Mouse (Mus musculus) mouse embryonic stem cell (cell line): ENCODE results near the gene Olfr823.
"Not testable (repeated sequence)": the region's sequence is repeated elsewhere in the genome, so short reads cannot be mapped to it uniquely, and the experiment has no call there.

ENCODE experiments used
- in situ Hi-C, 2 experiments: fragments of 300-500 bp; cut with MboI; formaldehyde crosslinking; loops; 1 replicate in 1 of 2; 3 replicates in 1 of 2; pipeline ENCODE4 v1.14.3; 2019 to 2020; ENCODE audit warnings: low sequenced_read_pairs in 2 of 2, low pct_unique_long_range_greater_than_20kb in 1 of 2, mixed read lengths in 1 of 2; ENCODE audit not compliant: unreplicated experiment in 1 of 2

The Olfr823 gene

GRCm38 (mm10) chr10:130115283-130115682 lies at the start of gene Olfr823:
Gene Olfr823 (minus strand): TSS chr10:130115383.
- in situ Hi-C loops, result not testable (repeated sequence)

- in situ Hi-C loops, result no loop called here
Measured at GRCm38 (mm10) chr10:130144121-130144520, 28.9 kb upstream of the Olfr823 start.

- in situ Hi-C loops, result not testable (repeated sequence)
Measured at GRCm38 (mm10) chr10:130142481-130142880, 27.3 kb upstream of the Olfr823 start.

GRCm38 (mm10) chr10:130134811-130135210 lies 19.6 kb upstream of the Olfr823 start:
- in situ Hi-C loops, result no loop called here

DNA sequence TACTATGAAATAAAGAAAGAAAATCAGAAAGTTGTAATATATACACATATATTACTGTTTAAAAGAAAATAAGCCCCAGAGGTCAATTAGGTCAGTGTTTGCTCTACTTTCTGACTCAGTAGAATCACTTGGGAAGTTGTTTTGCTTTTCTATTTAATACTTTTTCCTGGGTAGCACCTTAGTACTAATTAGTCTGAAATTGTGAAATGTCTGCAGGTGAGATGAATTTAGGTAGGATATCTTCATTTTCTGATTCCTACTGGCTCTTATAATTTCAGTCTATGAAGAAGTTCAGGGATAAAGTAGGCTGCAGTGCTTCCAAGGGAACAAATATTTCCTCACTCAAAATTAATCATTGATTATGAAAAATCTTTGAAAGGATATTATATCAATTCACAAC lies 14.7 kb upstream of the Olfr823 start, which contains the start of gene Olfr824:
Gene Olfr824, minus strand, starts transcription at position 101 of the 400 bp plus-strand sequence.
- in situ Hi-C loops, result not testable (repeated sequence)

DNA sequence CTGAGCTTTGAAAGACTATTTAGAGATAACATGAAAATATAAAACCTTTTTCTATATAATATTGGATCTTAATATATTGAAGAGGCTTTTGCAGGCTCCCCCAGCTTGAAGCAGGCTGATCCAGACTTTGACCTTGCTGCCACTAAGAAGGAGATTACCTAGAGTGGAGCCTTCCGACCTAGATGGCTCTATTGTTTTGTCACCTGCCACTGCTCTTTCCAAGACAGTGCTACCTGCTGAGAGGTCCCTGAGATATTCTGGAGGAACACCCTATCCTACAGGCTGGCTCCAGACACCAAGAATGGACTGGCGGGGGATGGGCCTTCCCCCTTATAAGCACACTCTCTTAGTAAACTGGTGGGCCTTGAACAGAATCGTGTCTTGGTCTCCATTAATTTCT lies 862 bp upstream of the Olfr823 start:
- in situ Hi-C loops, result not testable (repeated sequence)

DNA sequence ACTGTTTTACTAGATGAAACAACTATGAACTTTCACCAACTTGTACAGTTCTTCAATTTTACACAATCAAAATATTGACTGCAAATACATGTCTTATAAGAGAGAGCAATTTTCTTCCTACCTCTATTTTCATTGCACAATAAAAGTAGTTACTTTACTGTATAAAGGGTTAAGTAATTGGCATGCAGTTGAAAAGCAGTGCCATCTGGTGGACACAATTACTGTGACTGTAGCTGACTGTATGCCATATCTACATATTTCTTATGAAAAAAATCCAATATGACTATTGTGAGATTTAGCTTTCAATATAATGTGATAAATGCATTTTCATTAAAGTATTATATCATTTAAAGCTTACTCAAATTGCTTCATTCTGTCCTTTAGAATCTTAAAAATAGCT lies 19.1 kb downstream of the Olfr823 start:
- in situ Hi-C loops, result no loop called here

GRCm38 (mm10) chr10:130092838-130093440 lies 22.2 kb downstream of the Olfr823 start:
- in situ Hi-C loops, result no loop called here

- in situ Hi-C loops, result no loop called here
Measured at GRCm38 (mm10) chr10:130070910-130071309, 44.3 kb downstream of the Olfr823 start, which contains the start of gene Olfr822. Gene Olfr822 (plus strand): TSS chr10:130071210.
